Mouse (Mus musculus) midbrain, postnatal 0 days (tissue): Measurements from ENCODE around the gene Rhoc. TPM values are rescaled to one million over a fixed set of nuclear protein-coding genes. Genes with fewer than 3 reads are reported as not detected.

Source experiments
- ATAC-seq: fragments of 200-750 bp; cut with Nextera tagmentation; 2 replicates; pipeline ENCODE4 v1.8.0; 2017; ENCODE audit warnings: moderate number of reproducible peaks, mild to moderate bottlenecking, moderate TSS enrichment, moderate library complexity; ENCODE audit not compliant: low FRiP score
- DNase-seq: peaks from one replicate; pipeline ENCODE4 v3.0.0-alpha.2; 2015; ENCODE audit warnings: low spot score
- H3K27ac ChIP-seq: fragments of 300-500 bp; sonication (generic); 2 replicates; pipeline ENCODE4 v1.5.1; 2014; ENCODE audit warnings: low read depth, mild to moderate bottlenecking, low read length, mixed read lengths
- H3K27me3 ChIP-seq: fragments of 300-500 bp; sonication (generic); 2 replicates; pipeline ENCODE4 v1.6.1; 2014; ENCODE audit warnings: low read length, control low read depth, mixed read lengths; ENCODE audit not compliant: insufficient read depth
- H3K36me3 ChIP-seq: fragments of 300-500 bp; sonication (generic); 2 replicates; pipeline ENCODE4 v1.6.1; 2014; ENCODE audit warnings: low read length, control low read depth, mixed read lengths; ENCODE audit not compliant: insufficient read depth
- H3K4me1 ChIP-seq: fragments of 300-500 bp; sonication (generic); 2 replicates; pipeline ENCODE4 v1.6.1; 2014; ENCODE audit warnings: mild to moderate bottlenecking, control low read depth, antibody characterized with exemption, low read length, mixed read lengths; ENCODE audit not compliant: insufficient read depth
- H3K4me2 ChIP-seq: fragments of 300-500 bp; sonication (generic); 2 replicates; pipeline ENCODE4 v1.6.1; 2014; ENCODE audit warnings: low read depth, mild to moderate bottlenecking, low read length, mixed read lengths; ENCODE audit not compliant: poor library complexity, severe bottlenecking
- H3K4me3 ChIP-seq: fragments of 300-500 bp; sonication (generic); 2 replicates; pipeline ENCODE4 v1.5.1; 2014; ENCODE audit warnings: low read depth, mild to moderate bottlenecking, low read length, moderate library complexity
- H3K9ac ChIP-seq: fragments of 300-500 bp; sonication (generic); replicated peaks from 2 replicates; pipeline ENCODE4 v1.6.1; 2014; ENCODE audit warnings: mild to moderate bottlenecking, low read length, moderate library complexity, mixed read lengths; ENCODE audit not compliant: poor library complexity, severe bottlenecking
- H3K9me3 ChIP-seq: fragments of 300-500 bp; sonication (generic); 2 replicates; pipeline ENCODE4 v1.6.1; 2016; ENCODE audit warnings: low read length, control low read depth
- CTCF ChIP-seq: IDR thresholded peaks from 2 replicates; pipeline ENCODE4 v1.5.1; 2016; ENCODE audit warnings: antibody characterized with exemption, mild to moderate bottlenecking
- WGBS: fragments of 180-500 bp; shearing (Covaris S2); extraction: QIAGEN DNeasy Blood & Tissue Kit; methylation state at CpG from one replicate; pipeline ENCODE4 v1.1.7; 2014; 5-methylcytosine and 5-hydroxymethylcytosine counted together
- polyA plus RNA-seq: library from polyadenylated mRNA; unstranded; fragments of >200 nt; fragmentation: Nextera tagmentation; extraction: Ambion mirVana; gene quantifications from 2 replicates; pipeline ENCODE4 v1.2.1, GENCODE M21; 2015
- total RNA-seq: library from RNA; depleted of rRNA; stranded (reverse); fragments of >200 nt; gene quantifications from 2 replicates; pipeline ENCODE4 v1.2.3, GENCODE M21; 2014; rRNA removed

Rhoc gene
- total and polyA plus RNA-seq, 2 experiments from 2014 or later = 39.9 to 50.9 TPM

GRCm38 (mm10) chr3:104817991-104818748 lies 30.0 kb downstream of the Rhoc start, which contains the start of gene Mov10:
Gene Mov10, minus strand, starts transcription at chr3:104818563.
- Histone ChIP-seq H3K36me3 (peaks cover 2% of the 10 kb centered on the region; the same call in 1 of the 2 replicates), H3K4me2 (peak within 1 kb of the TSS; percentile 96), H3K27me3 (no peaks in the 10 kb centered on the region), H3K4me1 (peaks cover 3% of the 10 kb centered on the region; the same call in 1 of the 2 replicates), H3K9me3 (no peaks in the 10 kb centered on the region), H3K27ac (peak within 1 kb of the TSS; percentile 68), H3K9ac (peak within 1 kb of the TSS; percentile 84), H3K4me3 (peak within 1 kb of the TSS; percentile 84)
- DNase-seq (peak; percentile 70), ATAC-seq (peak; percentile 72)
- no peak for TF ChIP-seq CTCF
- under 1% methylated on average over 35 of the region's 40 CpGs for WGBS

- H3K9ac ChIP-seq = no peak overlapping the region
- peak overlapping the region; percentile 96 for H3K4me2 ChIP-seq
- peak overlapping the region; percentile 84 for H3K4me3 ChIP-seq
- 12% methylated on average over 3 of the region's 3 CpGs for WGBS
- H3K27ac ChIP-seq = peak overlapping the region; percentile 68; the same call in 1 of the 2 replicates
- ATAC-seq (no peak), DNase-seq (no peak)
- no peaks in the 10 kb centered on the region for H3K27me3 ChIP-seq
- no peak for TF ChIP-seq CTCF
- peaks cover 2% of the 10 kb centered on the region; the same call in 1 of the 2 replicates for H3K36me3 ChIP-seq
- H3K4me1 ChIP-seq = peaks cover 3% of the 10 kb centered on the region; the same call in 1 of the 2 replicates
- H3K9me3 ChIP-seq = no peaks in the 10 kb centered on the region
Measured at GRCm38 (mm10) chr3:104818749-104819134, 30.6 kb downstream of the Rhoc start.

- no peak for TF ChIP-seq CTCF
- DNase-seq (no peak), ATAC-seq (no peak)
- Histone ChIP-seq H3K4me1 (peaks cover 3% of the 10 kb centered on the region; the same call in 1 of the 2 replicates), H3K4me2 (no peak overlapping the region), H3K4me3 (no peak overlapping the region), H3K36me3 (peaks cover 2% of the 10 kb centered on the region; the same call in 1 of the 2 replicates), H3K9ac (no peak overlapping the region), H3K9me3 (no peaks in the 10 kb centered on the region), H3K27ac (no peak overlapping the region), H3K27me3 (no peaks in the 10 kb centered on the region)
- WGBS = 38% methylated on average over 1 of the region's 1 CpGs
Measured at GRCm38 (mm10) chr3:104820426-104820825, 32.3 kb downstream of the Rhoc start.

- no peak for ATAC-seq
- H3K9ac ChIP-seq = no peak overlapping the region
- H3K36me3 ChIP-seq = peaks cover 5% of the 10 kb centered on the region; the same call in 1 of the 2 replicates
Measured at GRCm38 (mm10) chr3:104822413-104822812, 34.2 kb downstream of the Rhoc start.

GRCm38 (mm10) chr3:104835797-104836196 lies 47.6 kb downstream of the Rhoc start:
- H3K4me2 ChIP-seq = no peak overlapping the region
- H3K27ac ChIP-seq = no peak overlapping the region
- H3K36me3 ChIP-seq = peaks cover 29% of the 10 kb centered on the region
- no peak for TF ChIP-seq CTCF
- no peak overlapping the region for H3K9ac ChIP-seq
- no peak for DNase-seq
- ATAC-seq = no peak
- H3K4me3 ChIP-seq = no peak overlapping the region
- 100% methylated on average over 3 of the region's 3 CpGs for WGBS
- no peaks in the 10 kb centered on the region for H3K27me3 ChIP-seq
- no peaks in the 10 kb centered on the region for H3K9me3 ChIP-seq
- no peaks in the 10 kb centered on the region for H3K4me1 ChIP-seq

More at GRCm38 (mm10) chr3:104822413-104822812, 34.2 kb downstream of the Rhoc start:
- no peak for TF ChIP-seq CTCF
- Histone ChIP-seq H3K27ac (no peak overlapping the region), H3K27me3 (no peaks in the 10 kb centered on the region), H3K4me3 (no peak overlapping the region), H3K9me3 (no peaks in the 10 kb centered on the region), H3K4me2 (no peak overlapping the region), H3K4me1 (no peaks in the 10 kb centered on the region)
- no peak for DNase-seq
- 87% methylated on average over 3 of the region's 3 CpGs for WGBS

GRCm38 (mm10) chr3:104841049-104841448 lies 52.9 kb downstream of the Rhoc start:
- Histone ChIP-seq H3K4me3 (no peak overlapping the region), H3K4me2 (no peak overlapping the region), H3K27me3 (no peaks in the 10 kb centered on the region), H3K4me1 (no peaks in the 10 kb centered on the region), H3K9ac (no peak overlapping the region), H3K27ac (no peak overlapping the region), H3K9me3 (no peaks in the 10 kb centered on the region), H3K36me3 (peaks cover 24% of the 10 kb centered on the region; the same call in 1 of the 2 replicates)
- ATAC-seq (no peak), DNase-seq (no peak)
- no peak for TF ChIP-seq CTCF
- 97% methylated on average over 5 of the region's 5 CpGs for WGBS

Other genes with a start within 250 kb of the Rhoc start
- 31.2 and 36.6 TPM in 2 replicates for gene Slc16a1, start 149.7 kb upstream of the Rhoc start, total RNA-seq
- 19.1 and 20.5 TPM in 2 replicates for gene Slc16a1, start 149.7 kb upstream of the Rhoc start, polyA plus RNA-seq
- gene Ppm1j, start 7.3 kb upstream of the Rhoc start, total RNA-seq = 0.22 and 0.76 TPM in 2 replicates
- gene Ppm1j, start 7.3 kb upstream of the Rhoc start, polyA plus RNA-seq = 1.2 and 1.3 TPM in 2 replicates
- gene Fam19a3, start 6.5 kb upstream of the Rhoc start, total RNA-seq = 0.09 and 0.11 TPM in 2 replicates
- gene Fam19a3, start 6.5 kb upstream of the Rhoc start, polyA plus RNA-seq = not detected in 2 replicates
- 7.9 and 18.2 TPM in 2 replicates for gene Mov10, start 30.2 kb downstream of the Rhoc start, total RNA-seq
- 6.1 and 7.7 TPM in 2 replicates for gene Mov10, start 30.2 kb downstream of the Rhoc start, polyA plus RNA-seq
- gene St7l, start 75.6 kb downstream of the Rhoc start, total RNA-seq = 33.6 and 40.0 TPM in 2 replicates
- 31.7 and 34.5 TPM in 2 replicates for gene St7l, start 75.6 kb downstream of the Rhoc start, polyA plus RNA-seq
- gene Capza1, start 76.1 kb downstream of the Rhoc start, total RNA-seq = 110 and 112 TPM in 2 replicates
- gene Capza1, start 76.1 kb downstream of the Rhoc start, polyA plus RNA-seq = 99.2 and 103 TPM in 2 replicates
- gene Wnt2b, start 173.5 kb downstream of the Rhoc start, total RNA-seq = 2.2 and 3.2 TPM in 2 replicates
- gene Wnt2b, start 173.5 kb downstream of the Rhoc start, polyA plus RNA-seq = 0.54 and 0.66 TPM in 2 replicates